Mouse (Mus musculus): ENCODE measurements around the gene Maz.

DNA sequence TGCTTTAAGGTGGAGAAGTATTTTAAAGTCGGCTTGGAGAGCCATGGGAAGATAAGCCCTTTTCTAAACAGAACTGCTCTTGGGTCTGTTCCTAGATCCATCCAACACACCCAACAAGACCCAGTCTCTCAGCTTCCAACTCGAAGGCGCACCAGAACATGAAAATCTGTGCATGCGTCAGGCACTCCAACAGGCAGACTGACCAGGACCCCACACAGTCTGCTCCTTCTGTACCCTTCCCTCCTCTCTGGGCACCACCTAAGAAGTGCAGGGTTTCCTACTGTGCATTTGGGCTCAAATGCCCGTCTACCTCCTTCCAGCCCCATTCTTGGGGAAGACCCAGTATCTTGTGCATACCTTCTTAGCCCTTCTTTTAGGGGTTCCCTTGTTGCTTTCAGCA is 6.3 kb downstream of the Maz start:
- no peak for TF ChIP-seq CTCF (IDR thresholded peaks at IDR 0.05; ENCODE audit: extremely low read depth, insufficient read depth, low read length)
- TF ChIP-seq POLR2A (IDR thresholded peaks at IDR 0.05; ENCODE audit: extremely low read depth, insufficient read depth, low read length), result no peak

All from cortical plate, adult 2 months (tissue).